Mouse (Mus musculus) heart, embryonic 14.5 days (tissue): ENCODE measurements around the gene Pde6d. TPM values are rescaled to one million over a fixed set of nuclear protein-coding genes. Genes with fewer than 3 reads are reported as not detected.
A peak's percentile ranks its signal among the peaks of the same experiment; 100 is the strongest.

Experiments used
- ATAC-seq: fragments of 200-750 bp; cut with Nextera tagmentation; 2 replicates; pipeline ENCODE4 v1.8.0; 2017; ENCODE audit warnings: low read depth, moderate TSS enrichment; ENCODE audit not compliant: insufficient number of reproducible peaks, insufficient read depth, low FRiP score
- H3K27ac ChIP-seq, 2 experiments: fragments of 200-500 bp in 1 of 2; fragments of 300-500 bp in 1 of 2; sonication (generic) in 1 of 2; replicated peaks in 1 of 2; 2 replicates each; pipeline ENCODE4 v1.5.1; 2012 to 2014; ENCODE audit warnings: low read depth in 2 of 2, low read length in 2 of 2, control low read depth in 1 of 2, mild to moderate bottlenecking in 1 of 2, mixed read lengths in 1 of 2; ENCODE audit not compliant: control insufficient read depth in 1 of 2, insufficient read depth in 1 of 2
- H3K27me3 ChIP-seq: fragments of 300-500 bp; sonication (generic); 2 replicates; pipeline ENCODE4 v1.6.1; 2014; ENCODE audit warnings: mild to moderate bottlenecking, low read length, control low read depth; ENCODE audit not compliant: control insufficient read depth, insufficient read depth
- H3K36me3 ChIP-seq: fragments of 300-500 bp; sonication (generic); 2 replicates; pipeline ENCODE4 v1.6.1; 2014; ENCODE audit warnings: mild to moderate bottlenecking, control low read depth, low read length, mixed read lengths; ENCODE audit not compliant: control insufficient read depth, insufficient read depth
- H3K4me1 ChIP-seq, 2 experiments: fragments of 200-500 bp in 1 of 2; fragments of 300-500 bp in 1 of 2; sonication (generic) in 1 of 2; 2 replicates each; pipeline ENCODE4 v1.6.1; 2012 to 2014; ENCODE audit warnings: low read length in 2 of 2, control low read depth in 1 of 2, mixed read lengths in 1 of 2; ENCODE audit not compliant: control insufficient read depth in 2 of 2, insufficient read depth in 2 of 2
- H3K4me2 ChIP-seq: fragments of 300-500 bp; sonication (generic); 2 replicates; pipeline ENCODE4 v1.6.1; 2014; ENCODE audit warnings: mild to moderate bottlenecking, low read length
- H3K4me3 ChIP-seq, 2 experiments: fragments of 200-500 bp in 1 of 2; fragments of 300-500 bp in 1 of 2; sonication (generic) in 1 of 2; 2 replicates each; pipeline ENCODE4 v1.5.1; 2012 to 2014; ENCODE audit warnings: low read length in 2 of 2, mild to moderate bottlenecking in 2 of 2, control low read depth in 1 of 2, low read depth in 1 of 2, moderate library complexity in 1 of 2; ENCODE audit not compliant: control insufficient read depth in 1 of 2, insufficient read depth in 1 of 2
- H3K9ac ChIP-seq: fragments of 300-500 bp; sonication (generic); 2 replicates; pipeline ENCODE4 v1.6.1; 2014; ENCODE audit warnings: mild to moderate bottlenecking, low read length
- H3K9me3 ChIP-seq: fragments of 300-500 bp; sonication (generic); 2 replicates; pipeline ENCODE4 v1.6.1; 2016; ENCODE audit warnings: low read length, control low read depth; ENCODE audit not compliant: control insufficient read depth
- WGBS: fragments of 180-500 bp; shearing (Covaris S2); extraction: QIAGEN DNeasy Blood & Tissue Kit; methylation state at CpG from one replicate; pipeline ENCODE4 v1.1.7; 2014; 5-methylcytosine and 5-hydroxymethylcytosine counted together
- polyA plus RNA-seq: library from polyadenylated mRNA; unstranded; fragments of >200 nt; fragmentation: Nextera tagmentation; extraction: Ambion mirVana; gene quantifications from 2 replicates; pipeline ENCODE4 v1.2.1, GENCODE M21; 2014

The Pde6d gene
- polyA plus RNA-seq, 1 experiment from 2014 or later = 67.9 TPM

GRCm38 (mm10) chr1:86504697-86505421 lies 77.6 kb downstream of the Pde6d start:
- Histone ChIP-seq H3K27ac (peak overlapping the region; percentile 95 to 97), H3K4me2 (peak overlapping the region; percentile 79), H3K27me3 (no peaks in the 10 kb centered on the region), H3K36me3 (no peaks in the 10 kb centered on the region), H3K9ac (peak overlapping the region; percentile 80), H3K9me3 (no peaks in the 10 kb centered on the region), H3K4me1 (peaks cover 41 to 53% of the 10 kb centered on the region in 2 experiments), H3K4me3 (peak overlapping the region; percentile 37 to 48)
- 21% methylated on average over 19 of the region's 19 CpGs for WGBS
- no peak for ATAC-seq

- Histone ChIP-seq H3K4me1 (peaks cover 38 to 50% of the 10 kb centered on the region in 2 experiments), H3K4me2 (peak overlapping the region; percentile 79), H3K9me3 (no peaks in the 10 kb centered on the region), H3K27me3 (no peaks in the 10 kb centered on the region), H3K36me3 (no peaks in the 10 kb centered on the region), H3K27ac (peak overlapping the region; percentile 95 to 97), H3K9ac (peak overlapping the region; percentile 80), H3K4me3 (peak overlapping the region; percentile 37 to 48)
- peak; percentile 89 for ATAC-seq
- WGBS = under 1% methylated on average over 64 of the region's 64 CpGs
Measured at GRCm38 (mm10) chr1:86503906-86504696, 78.3 kb downstream of the Pde6d start.

GRCm38 (mm10) chr1:86503165-86503747 lies 79.2 kb downstream of the Pde6d start:
- H3K9ac ChIP-seq = peak overlapping the region; percentile 80
- H3K27me3 ChIP-seq = no peaks in the 10 kb centered on the region
- peak overlapping the region; percentile 79 for H3K4me2 ChIP-seq
- H3K4me1 ChIP-seq = peaks cover 41 to 56% of the 10 kb centered on the region in 2 experiments
- WGBS = 38% methylated on average over 16 of the region's 16 CpGs
- peak overlapping the region; percentile 37 to 48 for H3K4me3 ChIP-seq
- H3K36me3 ChIP-seq = no peaks in the 10 kb centered on the region
- H3K27ac ChIP-seq = peak overlapping the region; percentile 60 to 97
- H3K9me3 ChIP-seq = no peaks in the 10 kb centered on the region
- ATAC-seq = no peak

- H3K4me2 ChIP-seq = 0 out of 2 replicates have a peak overlapping the region, but pooled peaks have one; percentile 3
- H3K4me3 ChIP-seq = no peak overlapping the region
- ATAC-seq = no peak
- H3K36me3 ChIP-seq = no peaks in the 10 kb centered on the region
- peaks cover 49 to 64% of the 10 kb centered on the region in 2 experiments for H3K4me1 ChIP-seq
- H3K27me3 ChIP-seq = no peaks in the 10 kb centered on the region
- no peak overlapping the region for H3K9ac ChIP-seq
- peak overlapping the region in 1 of 2 experiments; percentile 35; a peak in 1 of 4 replicates for H3K27ac ChIP-seq
- H3K9me3 ChIP-seq = no peaks in the 10 kb centered on the region
- WGBS = 41% methylated on average over 16 of the region's 17 CpGs
Measured at GRCm38 (mm10) chr1:86502221-86503048, 80.0 kb downstream of the Pde6d start.

- no peaks in the 10 kb centered on the region for H3K36me3 ChIP-seq
- peaks cover 53 to 65% of the 10 kb centered on the region in 2 experiments for H3K4me1 ChIP-seq
- no peaks in the 10 kb centered on the region for H3K9me3 ChIP-seq
- no peak for ATAC-seq
- H3K9ac ChIP-seq = no peak overlapping the region
- H3K4me3 ChIP-seq = no peak overlapping the region
- peak overlapping the region in 1 of 2 experiments; percentile 21; a peak in 1 of 4 replicates for H3K27ac ChIP-seq
- H3K27me3 ChIP-seq = no peaks in the 10 kb centered on the region
- no peak overlapping the region for H3K4me2 ChIP-seq
- 2% methylated on average over 4 of the region's 4 CpGs for WGBS
Measured at GRCm38 (mm10) chr1:86501559-86501958, 80.9 kb downstream of the Pde6d start.

- 28% methylated on average over 6 of the region's 6 CpGs for WGBS
Measured at GRCm38 (mm10) chr1:86501114-86501532, 81.3 kb downstream of the Pde6d start.

GRCm38 (mm10) chr1:86500681-86501080 lies 81.7 kb downstream of the Pde6d start:
- Histone ChIP-seq H3K4me3 (no peak overlapping the region), H3K4me1 (peaks cover 48 to 58% of the 10 kb centered on the region in 2 experiments), H3K9me3 (no peaks in the 10 kb centered on the region), H3K27me3 (no peaks in the 10 kb centered on the region), H3K9ac (no peak overlapping the region), H3K27ac (no peak overlapping the region), H3K4me2 (no peak overlapping the region), H3K36me3 (no peaks in the 10 kb centered on the region)
- ATAC-seq = no peak
- WGBS = 77% methylated on average over 4 of the region's 4 CpGs

More at GRCm38 (mm10) chr1:86501114-86501532, 81.3 kb downstream of the Pde6d start:
- Histone ChIP-seq H3K27me3 (no peaks in the 10 kb centered on the region), H3K36me3 (no peaks in the 10 kb centered on the region), H3K4me1 (peaks cover 50 to 61% of the 10 kb centered on the region in 2 experiments), H3K9ac (no peak overlapping the region), H3K27ac (peak overlapping the region in 1 of 2 experiments; percentile 21; a peak in 1 of 4 replicates), H3K4me3 (no peak overlapping the region), H3K4me2 (no peak overlapping the region), H3K9me3 (no peaks in the 10 kb centered on the region)
- no peak for ATAC-seq
